Mouse (Mus musculus) frontal cortex, postnatal 25 days (tissue): Measurements from ENCODE around the gene Zbp1.

Source experiments
- DNase-seq, 2 experiments: peaks; one replicate each; pipeline ENCODE4 v3.0.0; 2022; ENCODE audit warnings: low spot score in 2 of 2

Zbp1 gene

DNA sequence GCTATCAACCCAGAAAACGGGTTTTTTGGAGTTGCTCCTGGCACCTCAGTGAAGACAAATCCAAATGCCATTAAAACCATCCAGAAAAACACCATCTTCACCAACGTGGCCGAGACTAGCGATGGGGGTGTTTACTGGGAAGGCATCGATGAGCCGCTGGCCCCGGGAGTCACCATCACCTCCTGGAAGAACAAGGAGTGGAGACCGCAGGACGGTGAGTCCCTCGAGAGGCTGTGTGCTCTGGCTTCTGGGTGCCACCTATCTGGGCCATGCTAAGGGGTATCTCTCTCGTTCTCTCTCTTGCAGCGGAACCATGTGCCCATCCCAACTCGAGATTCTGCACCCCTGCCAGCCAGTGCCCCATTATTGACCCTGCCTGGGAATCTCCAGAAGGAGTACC, 61.8 kb downstream of the Zbp1 start:
- DNase-seq, result no peak
